Mouse (Mus musculus): Measurements from ENCODE around the gene H13.
"Not testable (repeated sequence)": the region's sequence is repeated elsewhere in the genome, so short reads cannot be mapped to it uniquely, and the experiment has no call there.

The H13 gene

DNA sequence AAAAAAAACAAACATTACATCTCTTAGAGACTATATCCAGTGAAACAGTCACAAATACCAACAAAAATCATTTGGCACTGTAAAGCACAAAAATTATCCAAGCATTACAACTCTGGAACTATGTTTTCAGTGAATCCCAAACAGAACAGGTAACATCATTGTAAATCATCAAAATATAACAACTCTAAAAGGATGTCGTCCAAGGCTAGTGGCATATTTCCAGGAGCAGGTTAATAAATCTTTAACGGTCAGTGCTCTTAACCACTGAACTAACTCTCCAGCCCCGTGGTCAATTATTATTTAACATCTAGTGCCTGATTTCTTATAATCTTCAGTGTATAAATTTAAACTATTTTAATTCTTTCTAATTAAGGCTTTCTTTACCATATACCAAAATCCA is 3.1 kb upstream of the H13 start:
- not testable (repeated sequence) for DNase-seq

DNA sequence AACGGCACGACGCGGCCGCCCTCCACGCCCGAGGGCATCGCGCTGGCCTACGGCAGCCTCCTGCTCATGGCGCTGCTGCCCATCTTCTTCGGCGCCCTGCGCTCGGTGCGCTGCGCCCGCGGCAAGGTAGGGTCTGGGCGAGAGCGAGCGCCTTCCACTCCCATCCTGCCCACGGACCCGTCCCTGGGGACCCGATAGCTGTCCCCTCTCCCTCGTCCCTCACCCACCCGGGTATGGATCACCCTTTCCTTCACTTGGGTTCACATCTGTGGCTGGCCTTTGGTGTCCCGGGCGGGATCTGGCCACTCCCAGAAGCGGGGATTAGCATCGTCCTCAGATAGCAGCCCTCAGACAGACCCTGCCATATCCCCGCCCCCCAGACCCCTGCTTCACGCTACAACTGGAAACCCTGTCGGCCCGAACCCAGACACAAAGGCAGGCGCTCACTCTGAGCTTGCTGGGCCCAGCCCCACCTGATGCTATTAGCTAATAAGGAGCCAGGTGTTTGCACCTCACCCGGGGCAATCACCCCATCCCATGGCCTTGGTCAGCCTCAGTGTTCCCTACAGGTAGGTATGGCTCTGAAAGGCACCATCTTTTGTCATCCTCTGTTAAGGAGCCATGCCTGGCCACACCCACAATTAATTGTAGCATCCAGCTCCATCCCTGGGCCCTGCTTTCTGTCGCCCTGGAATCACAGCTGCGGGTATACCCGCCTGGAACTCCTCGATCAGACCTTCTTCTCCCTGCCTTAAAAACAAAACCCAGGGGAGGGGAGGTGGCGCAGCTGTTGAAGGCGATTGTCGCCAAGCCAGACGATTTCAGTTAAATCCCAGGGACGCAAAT is 601 bp downstream of the H13 start:
- no peak for DNase-seq

DNA sequence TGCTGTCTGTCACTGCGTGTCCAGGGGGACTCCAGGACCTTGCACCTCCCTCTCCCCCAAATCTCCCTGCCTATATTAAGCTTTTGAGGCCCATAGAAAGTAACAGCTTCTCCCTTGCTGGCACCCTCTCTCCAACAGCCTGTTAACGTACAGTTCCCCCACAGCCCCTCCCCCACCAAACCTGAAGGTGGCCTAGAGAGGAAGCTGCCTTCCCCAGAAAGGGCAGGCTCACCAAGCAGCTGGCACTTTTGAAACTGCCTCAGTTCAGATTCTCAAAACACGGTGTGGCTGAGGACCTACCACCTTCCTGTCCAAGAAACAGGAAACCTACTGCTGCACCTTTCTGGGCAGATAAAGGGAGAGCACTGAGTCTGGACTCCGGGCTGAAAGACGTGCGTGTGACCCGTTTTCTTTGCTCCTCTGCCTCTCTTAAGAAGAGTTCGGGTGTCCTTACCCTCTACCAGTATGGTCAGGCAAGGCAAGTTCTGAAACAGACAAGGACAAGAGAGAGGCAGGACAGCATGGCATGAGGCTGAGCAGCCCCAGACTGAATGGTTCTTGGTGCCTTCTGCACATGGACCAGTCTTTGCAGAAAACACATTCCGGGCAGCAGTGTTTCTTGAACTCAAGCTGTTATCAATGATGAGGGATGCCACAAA is 1.9 kb downstream of the H13 start:
- no peak for DNase-seq

- DNase-seq = no peak
These were observed 2.4 kb downstream of the H13 start for GRCm38 (mm10) chr2:152671642-152671999.

GRCm38 (mm10) chr2:152672166-152672565 is 2.9 kb downstream of the H13 start:
- no peak for DNase-seq

GRCm38 (mm10) chr2:152674148-152674547 is 4.9 kb downstream of the H13 start:
- DNase-seq = no peak

DNA sequence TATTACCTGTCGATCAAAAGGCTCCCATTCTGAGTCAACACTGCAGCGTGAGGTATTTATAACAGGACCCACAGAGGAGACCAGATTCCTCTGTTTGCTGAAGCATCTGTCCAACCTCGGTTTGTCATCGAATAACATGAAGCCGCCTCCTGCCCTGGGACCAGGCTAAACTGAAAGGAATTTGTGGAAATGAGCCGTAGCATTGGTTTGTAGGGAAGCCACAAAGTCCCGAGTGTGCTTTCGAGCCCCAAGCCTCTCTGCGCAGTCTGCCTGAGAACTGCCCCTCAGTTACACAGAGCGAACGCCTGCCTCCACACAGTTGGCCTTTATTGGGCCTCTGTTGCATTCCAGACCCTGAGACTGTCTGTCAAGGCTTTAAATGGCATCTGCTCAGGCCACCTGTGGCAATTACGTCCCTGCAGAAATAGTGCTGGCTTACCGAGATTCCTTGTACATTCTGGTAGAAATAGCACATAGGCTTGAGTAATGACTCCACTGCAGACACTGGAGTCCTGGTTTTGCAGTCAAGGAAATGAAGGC is 6.1 kb downstream of the H13 start:
- no peak for DNase-seq

DNA sequence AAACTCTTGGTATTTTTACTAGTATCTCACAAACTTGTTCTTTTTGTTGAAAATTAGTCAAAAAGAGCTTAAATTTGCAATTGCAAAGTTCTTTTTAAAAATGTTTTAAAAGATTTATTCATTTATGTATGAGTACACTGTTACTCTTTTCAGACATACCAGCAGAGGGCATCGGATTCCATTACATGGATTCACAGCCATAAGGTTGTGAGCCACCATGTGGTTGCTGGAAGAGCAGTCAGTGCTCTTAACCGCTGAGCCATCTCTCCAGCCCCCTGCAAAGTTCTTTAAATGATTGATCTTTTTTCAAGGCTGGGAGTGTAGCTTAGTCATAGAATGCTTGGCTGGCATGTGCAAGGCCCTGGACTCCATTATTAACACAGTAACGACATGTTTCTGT is 9.0 kb downstream of the H13 start:
- DNase-seq = no peak

DNA sequence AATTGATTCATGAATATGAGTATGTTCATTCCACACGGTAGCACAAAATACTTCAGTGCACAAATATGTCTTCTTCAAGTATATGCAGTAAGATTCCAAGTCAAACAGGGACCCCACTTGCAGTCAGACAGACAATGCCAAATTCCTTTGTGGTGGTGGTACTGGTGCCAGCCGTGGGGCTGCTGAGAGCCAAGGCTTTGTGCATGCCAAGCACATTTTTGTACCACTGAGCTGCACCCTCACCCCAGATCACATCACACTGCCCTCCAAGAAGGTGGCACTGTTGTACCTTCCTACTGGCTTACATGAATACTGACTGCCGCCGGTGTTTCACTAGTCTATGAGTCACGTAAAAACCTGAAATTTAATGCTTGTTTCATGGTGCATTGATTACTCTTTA is 9.7 kb downstream of the H13 start:
- peak; percentile 53 for DNase-seq

GRCm38 (mm10) chr2:152679701-152680355 is 10.6 kb downstream of the H13 start:
- DNase-seq = peak; percentile 79

DNA sequence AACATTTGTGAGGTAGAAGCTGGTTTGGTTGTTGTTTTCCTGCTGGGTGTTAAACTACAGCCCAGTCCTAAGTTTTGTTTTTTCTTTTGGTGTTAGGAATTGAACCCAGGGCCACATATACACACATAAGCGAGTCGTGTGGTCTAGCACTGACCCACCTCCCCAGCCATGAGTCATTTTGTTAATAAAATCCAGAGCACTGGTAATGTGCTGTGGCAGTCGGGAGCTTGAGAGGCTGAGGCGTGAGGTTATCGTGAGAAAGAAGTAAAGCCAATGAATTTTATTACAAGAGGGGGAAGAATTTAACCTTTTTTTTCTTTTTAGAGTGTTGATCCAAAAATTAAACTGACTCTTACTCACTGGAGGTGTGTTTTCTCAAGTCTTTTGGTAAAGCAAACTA is 13.8 kb downstream of the H13 start:
- no peak for DNase-seq

DNA sequence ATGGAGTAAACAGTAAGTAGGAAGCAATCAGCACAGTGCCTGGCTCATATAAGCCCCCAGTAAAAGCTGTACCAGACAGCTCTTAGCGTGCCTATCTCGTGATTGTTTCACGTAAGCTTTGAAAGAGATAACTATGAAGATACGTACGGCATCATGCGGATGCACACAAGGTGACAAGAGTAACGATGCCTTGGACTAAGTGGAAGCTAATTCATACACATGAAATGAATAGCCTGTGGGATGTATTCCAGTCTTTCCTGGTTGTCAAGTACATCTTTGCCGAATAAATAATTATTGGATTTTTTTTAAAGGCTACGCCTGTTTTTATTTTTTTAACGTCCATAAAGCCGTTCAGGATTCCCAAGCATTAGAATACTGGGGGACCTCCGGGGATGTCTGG is 17.1 kb downstream of the H13 start:
- DNase-seq = no peak

DNA sequence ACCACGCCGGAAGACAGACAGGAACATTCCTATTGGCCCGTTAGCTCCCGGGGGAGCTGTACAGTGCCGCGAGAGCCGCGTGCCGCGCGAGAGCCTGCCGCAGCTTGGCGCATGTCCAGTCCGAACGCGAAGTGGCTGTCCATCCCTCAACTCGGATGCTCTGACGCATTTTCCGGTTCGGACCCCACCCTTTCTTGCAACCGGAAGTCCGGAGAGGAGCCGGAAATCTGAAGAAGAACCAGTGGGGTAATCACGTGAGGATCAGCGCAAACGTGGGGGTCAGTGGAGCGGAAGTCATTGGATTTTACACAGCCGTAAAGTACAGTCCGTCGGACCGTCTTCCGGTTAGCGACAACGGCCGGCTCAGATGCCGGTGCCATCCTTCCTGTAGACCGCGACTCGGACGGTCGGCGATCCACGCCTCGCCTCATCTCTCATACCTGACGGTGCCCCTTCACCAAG is 17.6 kb downstream of the H13 start, which contains the start of gene Mcts2:
Gene Mcts2 (plus strand): TSS at position 230 of the 462 bp plus-strand sequence.
- peak; percentile 96 for DNase-seq

GRCm38 (mm10) chr2:152691564-152692217 is 22.4 kb downstream of the H13 start:
- no peak for DNase-seq

- no peak for DNase-seq
These were observed 24.0 kb downstream of the H13 start for GRCm38 (mm10) chr2:152693233-152693632.

DNA sequence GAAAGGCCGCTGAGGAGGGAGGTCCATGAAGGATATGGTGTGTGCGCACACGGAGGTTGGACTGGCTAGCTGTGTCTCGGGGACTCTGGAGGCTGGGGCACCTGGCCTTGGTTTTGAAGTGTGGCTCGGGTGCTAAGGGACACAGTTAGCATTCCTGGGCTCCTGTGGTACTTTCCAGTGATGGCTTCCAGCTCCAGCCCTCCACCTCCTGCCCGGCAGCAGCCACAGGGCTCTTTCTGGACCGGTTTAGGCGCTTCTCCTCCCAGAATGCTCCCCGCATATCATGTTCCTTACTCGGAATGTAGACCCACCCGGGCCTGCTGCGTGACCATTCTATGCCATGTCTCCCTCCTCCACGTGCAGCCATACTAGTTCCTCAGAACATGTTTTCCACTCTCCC is 24.5 kb downstream of the H13 start:
- no peak for DNase-seq

DNA sequence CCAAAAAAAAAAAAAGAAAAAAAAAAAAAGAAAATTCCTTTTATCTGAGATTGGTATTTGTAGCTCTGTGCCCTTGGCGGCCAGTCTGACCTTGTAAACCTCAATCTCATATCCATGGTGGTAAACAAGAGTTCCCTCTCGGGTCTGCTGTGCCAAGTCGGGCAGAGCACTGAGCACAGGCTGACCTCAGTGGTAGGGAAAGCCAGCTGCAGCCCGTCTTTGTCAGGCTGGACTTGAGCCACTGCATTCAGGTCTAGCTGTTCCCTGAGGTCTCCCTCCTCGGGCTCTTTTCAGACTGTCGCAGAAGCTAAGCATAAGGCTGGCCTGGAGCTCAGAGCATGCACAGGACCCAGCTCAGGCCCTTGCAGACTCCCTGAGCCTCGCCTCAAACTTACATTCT is 25.4 kb downstream of the H13 start:
- DNase-seq = no peak

DNA sequence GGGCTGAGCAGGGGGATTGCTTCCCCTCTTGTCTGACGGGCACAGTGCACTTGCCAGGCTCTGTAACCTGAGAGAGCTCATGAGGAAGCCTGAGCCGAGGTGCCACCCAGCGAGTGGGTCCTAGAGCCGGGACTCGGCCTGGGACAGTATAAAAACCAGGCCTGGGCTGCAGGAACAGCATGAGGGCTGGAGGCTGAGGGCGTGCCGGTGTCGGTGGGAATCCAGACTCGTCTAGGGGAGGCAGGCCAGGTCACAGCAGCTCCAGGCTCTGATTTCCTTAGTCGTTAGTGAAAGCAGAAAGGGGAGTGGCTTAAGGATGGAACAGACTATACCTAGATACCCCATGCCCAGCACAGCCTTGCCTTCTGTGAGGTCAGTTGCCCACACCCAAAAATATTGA is 26.8 kb downstream of the H13 start:
- DNase-seq = no peak

- peak; percentile 90 for DNase-seq
These were observed 27.4 kb downstream of the H13 start for GRCm38 (mm10) chr2:152696476-152697164.

DNA sequence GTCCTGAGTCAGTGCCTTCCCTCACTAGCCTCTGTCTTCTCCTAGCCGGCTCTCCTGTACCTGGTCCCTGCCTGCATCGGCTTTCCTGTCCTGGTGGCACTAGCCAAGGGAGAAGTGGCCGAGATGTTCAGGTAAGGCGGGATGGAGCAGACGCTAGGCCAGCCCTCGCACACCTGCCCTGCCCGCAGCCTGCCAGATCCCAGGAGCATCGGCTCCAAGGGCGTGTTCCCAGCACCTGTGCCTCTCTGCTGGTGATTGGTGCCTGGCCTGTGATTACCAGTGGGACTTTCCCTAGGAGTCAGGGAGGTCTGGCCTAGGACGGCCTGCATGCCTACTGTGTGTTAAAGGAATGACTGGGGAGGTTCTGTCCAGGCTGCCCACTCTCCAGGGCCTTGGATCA is 30.9 kb downstream of the H13 start:
- DNase-seq = no peak

GRCm38 (mm10) chr2:152700725-152701124 is 31.5 kb downstream of the H13 start:
- no peak for DNase-seq

DNA sequence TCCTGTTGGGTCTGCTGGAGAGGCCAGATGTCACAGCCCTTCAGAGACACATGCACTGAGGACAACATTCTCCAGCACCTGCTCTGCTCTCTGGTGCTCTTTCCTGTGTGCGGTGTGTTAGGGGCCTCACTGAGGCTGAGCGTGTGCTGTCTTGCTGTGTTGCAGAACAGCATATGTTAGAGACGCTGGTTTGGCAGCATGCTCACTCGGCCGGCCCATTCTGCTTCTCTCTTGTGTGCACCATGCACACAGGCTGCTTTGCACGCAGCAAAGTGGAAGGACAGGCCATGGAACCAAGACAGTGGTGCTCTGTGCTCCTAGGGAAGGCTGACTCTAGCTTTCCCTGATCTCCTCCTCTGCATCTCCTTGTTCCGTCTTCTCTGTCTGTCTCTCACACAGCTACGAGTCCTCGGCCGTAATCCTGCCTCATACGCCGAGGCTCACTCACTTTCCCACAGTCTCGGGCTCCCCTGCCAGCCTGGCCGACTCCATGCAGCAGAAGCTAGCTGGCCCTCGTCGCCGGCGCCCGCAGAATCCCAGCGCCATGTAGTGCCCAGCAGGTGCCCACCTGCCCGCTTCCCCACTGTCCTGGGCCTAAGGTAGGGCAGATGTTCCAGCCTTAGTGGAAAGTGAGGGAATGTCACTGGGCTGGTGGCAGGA is 34.5 kb downstream of the H13 start:
- DNase-seq = no peak

Data from kidney, adult 11 months (tissue).